Mouse (Mus musculus) spleen, postnatal 4 days (tissue): ENCODE measurements around the gene Trim63.
"Not testable (repeated sequence)": the region's sequence is repeated elsewhere in the genome, so short reads cannot be mapped to it uniquely, and the experiment has no call there.

Experiments
- DNase-seq, 2 experiments: peaks; one replicate each; pipeline ENCODE4 v3.0.0; 2022; ENCODE audit warnings: low spot score in 2 of 2

The Trim63 gene

DNA sequence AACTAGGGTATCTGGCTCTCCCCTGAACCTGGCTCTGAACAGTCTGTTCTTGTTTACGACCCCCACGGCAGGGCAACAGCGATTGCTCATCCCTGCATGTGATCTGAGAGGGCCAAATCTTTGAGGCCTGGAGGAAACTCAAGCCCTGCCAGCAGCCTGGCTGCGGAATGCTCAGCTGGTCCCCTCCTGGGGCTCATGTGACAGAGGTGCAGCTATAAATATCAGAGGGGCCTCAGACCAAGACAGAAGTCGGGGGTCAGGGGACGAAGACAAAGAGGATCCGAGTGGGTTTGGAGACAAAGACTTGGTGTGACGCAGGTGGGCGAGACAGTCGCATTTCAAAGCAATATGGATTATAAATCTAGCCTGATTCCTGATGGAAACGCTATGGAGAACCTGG lies at the start of gene Trim63:
Gene Trim63 (plus strand): TSS at position 245 of the 400 bp plus-strand sequence.
- no peak for DNase-seq

DNA sequence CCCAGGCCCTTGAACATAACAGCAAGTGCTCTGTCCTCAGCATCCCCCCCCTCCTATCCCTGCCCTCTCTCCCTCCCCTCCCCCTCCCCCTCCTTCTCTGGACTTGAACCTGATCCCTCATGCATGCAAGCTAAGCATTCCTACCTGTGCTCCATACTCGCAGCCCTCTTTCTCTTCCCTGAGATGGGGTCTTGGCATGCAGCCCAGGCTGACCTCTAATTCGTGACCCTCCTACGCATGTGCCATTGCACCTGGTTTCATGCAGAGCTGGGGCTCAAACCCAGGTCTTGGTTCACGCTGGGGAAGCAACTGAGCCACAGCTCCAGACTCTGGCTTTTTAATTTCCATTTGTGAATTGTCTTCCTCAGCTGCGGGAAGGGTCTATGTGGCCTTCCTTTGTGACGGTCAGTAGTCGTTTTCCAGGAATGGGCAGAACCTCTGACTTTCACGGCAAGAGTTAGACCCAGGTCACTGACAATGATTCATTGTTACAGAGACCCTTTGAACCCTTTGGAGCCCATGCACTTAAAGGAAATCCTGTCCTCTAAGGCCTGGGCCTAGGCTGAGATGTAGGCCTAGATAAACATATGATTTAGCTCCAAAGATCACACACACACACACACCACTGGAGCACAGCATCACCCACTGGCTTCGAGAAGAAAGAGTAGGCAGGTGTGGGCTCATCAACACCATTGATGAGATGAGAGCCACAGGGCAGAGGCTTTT lies 48.9 kb upstream of the Trim63 start:
- no peak for DNase-seq

DNA sequence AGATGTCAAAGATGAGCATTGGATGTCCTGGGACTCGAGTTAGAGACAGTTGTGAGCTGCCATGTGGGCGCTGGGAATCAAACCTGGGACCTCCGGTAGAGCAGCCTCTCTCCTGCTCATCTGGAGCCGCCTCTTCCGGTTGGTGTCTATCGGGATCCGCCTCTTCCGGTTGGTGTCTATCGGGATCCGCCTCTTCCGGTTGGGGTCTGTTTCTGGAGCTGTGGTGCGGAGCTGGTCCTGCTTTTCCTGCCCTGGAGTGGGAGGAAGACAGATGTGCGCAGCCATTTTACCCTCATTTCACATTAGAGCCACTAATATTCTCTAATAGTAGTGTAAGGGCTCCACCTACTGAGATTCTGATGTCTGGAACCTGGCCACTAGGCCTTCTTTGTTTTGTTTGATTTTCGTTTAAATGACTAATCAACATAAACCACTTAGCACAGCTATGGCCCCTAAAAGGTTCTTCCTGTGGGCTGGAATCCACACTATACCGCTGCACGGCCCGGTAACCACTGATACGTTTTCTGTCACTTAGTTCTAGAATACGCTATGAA lies 46.7 kb upstream of the Trim63 start:
- DNase-seq, result peak in 1 of 2 experiments; percentile 53

DNA sequence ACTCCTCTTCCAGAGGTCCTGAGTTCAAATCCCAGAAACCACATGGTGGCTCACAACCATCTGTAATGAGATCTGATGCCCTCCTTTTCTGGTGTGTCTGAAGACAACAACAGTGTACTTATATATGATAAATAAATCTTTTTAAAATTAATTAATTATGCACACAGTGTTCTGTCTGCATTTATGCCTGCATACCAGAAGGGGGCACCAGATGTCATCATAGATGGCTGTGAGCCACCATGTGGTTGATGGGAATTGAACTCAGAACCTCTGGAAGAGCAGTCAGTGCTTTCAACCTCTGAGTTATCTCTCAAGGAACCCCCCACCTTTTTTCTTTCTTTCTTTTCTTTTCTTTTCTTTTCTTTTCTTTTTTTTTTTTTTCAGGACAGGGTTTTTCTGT lies 45.3 kb upstream of the Trim63 start:
- not testable (repeated sequence) for DNase-seq

DNA sequence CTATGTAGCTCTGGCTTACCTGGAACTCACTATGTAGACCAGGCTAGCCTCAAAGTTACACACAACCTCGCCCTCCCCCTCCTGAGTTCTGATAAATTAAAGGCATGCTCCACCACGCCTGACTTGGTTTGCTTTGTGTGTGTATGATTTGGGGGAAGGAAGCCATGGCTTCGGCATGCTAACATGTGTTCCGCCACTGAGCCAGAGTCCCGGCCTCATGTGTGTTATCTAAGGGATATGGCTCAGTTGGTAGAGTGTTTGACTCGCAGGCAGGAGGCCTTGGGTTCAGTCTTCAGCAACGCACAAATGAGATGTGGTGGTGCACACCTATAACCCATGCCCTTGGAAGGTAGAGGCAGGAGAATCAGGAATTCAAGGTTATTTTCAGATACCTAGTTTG lies 42.9 kb upstream of the Trim63 start:
- peak in 1 of 2 experiments; percentile 54 for DNase-seq

DNA sequence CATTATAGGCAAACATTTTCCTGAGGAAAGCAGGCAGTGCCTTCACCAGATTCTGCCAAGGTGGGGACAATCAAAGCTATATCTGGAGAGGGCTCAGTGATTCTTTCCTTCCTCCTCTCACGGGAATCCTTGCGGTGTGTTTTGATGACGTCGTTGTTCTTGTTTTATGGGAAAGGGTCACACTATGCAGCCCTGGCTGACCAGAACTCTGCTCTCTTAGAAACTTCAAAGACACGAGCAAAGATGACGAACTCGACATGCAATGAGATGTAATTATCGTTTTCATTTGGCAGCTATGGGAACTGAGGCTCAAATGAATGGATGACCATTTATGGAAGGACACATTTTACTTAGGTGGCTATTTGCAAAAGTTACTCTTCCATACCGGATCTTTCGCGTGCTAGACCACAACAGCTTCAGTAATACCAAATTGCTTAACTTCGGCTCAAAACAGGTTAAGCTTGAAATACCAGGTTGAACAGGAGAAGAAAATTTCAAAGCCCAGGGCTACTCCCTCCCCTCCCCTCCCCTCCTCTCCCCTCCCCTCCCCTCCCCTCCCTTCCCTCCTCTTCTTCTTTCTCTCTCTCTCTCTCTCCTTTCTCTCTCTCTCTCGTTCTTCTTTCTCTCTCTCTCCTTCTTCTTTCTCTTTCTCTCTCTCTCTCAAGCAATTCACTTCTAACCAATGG lies 42.0 kb upstream of the Trim63 start:
- DNase-seq, result no peak

DNA sequence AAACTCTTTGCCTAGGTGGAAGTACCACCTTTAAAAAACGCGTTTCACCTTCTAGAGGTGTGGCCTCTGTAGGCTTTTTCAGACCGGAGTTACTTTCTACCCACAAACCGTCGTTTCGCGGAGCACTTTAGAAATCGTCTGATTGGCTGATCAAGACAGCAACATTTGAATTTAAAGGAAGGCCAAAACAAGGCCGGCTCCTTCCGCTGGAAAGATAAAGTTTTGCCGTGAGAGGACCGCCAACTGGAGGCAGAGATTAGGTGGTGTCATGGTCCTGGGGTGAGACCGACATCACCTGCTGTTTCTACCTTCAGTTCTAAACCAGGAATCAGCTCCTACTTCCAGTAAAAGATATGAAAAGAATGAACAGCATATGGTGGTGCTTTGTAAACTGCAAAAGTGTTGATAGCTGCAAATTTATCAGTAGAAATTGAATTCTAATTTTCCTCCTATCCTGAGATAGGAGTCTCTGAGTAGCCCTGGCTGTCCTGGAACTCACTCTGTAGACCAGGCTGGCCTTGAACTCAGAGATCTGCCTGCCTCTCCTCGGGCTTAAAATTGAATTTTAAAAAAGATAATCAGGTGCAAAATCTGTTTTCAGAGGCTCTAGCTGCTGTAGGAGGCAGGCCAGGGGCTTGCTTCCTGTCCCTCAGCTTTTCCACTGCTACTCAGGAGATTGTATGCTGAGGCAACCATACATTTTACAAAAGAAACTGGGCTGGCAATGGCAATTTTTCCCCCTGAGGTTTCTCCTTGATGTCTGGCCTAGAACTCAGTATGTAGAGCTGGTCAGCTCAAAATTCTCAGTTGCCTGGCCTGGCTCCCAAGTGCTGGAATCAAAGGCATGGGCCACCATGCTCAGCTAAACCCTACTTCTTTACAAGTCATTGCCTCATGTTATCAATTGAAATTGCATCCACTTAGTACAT lies 41.2 kb upstream of the Trim63 start:
- DNase-seq, result peak; percentile 70 to 78

DNA sequence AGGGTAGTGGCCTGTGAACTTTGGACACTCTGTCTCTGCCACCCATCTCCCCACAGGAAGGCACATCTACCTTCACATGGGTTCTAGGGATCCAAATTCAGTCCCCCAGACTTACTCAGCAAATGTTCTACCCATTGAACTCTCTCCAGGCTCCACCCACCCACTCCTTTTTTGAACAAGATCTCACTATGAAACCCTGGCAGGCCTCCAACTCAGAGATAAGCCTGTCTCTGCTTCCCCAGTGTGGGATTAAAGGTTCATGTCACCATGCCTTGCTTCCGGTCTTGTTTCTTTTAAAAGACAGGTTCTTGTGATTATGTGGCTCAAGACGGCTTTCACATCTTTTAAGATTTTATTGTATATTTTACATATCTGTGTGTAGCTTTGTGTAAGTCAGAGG lies 30.0 kb upstream of the Trim63 start:
- peak; percentile 71 to 76 for DNase-seq

DNA sequence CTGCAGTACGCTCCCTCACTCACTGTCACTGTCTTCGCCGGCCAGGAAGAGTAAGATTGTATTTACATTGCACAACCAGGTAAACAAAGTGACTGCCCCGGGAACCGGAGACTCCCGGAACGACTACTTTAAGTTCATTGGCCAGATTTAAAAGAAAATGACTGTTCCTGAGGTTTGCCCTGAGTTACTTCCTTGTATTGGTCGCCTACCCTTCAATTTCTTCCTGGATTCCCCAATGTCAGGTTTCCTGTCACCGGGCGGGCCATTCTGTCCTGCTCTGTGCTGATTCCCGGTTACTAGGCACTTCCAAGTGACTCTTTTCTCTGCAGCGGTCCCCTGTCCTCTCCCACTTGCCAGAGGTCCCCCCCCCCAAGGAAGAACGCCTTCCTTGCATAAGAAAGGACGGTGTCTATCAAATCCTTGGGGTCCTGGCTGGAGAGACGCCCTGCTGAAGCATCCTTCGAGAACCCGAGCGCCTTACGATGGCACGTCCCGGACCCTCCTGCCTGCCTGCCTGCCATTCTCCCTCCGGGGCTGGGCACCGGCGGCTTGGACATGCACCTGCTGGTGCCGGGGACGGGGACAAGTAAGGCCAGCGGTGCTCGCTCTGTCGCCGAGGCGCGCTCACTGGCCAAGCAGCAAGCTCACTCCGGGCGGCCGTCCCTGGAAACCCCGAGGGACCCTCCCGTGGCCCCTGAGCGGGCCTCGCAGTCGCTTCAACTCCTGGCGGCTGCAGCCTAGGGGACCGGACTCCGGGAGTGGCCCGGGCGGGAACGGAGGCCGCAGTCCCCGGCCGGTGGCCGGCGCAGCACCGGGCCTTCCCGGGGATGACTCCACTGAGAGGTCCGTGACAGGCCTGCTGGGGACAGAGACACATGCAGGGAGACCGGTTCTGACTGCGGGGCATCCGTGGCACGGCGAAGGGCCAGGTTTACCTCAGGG lies 28.4 kb upstream of the Trim63 start:
- DNase-seq, result no peak

DNA sequence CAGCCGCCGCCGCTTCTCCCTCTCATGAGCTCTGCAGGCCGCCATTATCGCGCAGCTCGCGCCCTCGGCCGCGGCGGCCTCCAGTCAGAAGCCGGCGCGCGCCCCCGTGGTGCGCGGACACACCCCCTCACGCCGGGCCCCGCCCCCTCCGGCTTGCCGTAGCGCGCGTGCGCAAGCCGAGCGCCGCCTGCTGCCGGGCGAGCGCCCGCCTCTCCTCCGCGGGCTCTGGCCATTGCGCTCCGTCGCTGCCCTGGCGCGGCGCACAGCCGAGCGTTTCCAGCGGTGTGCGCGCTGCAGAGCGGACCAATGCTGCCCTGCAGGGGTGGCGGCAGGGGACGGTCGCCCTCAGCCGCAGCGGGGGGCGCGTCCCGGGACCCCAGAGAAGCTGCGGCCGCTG lies 27.8 kb upstream of the Trim63 start:
- DNase-seq, result peak; percentile 98 to 100

DNA sequence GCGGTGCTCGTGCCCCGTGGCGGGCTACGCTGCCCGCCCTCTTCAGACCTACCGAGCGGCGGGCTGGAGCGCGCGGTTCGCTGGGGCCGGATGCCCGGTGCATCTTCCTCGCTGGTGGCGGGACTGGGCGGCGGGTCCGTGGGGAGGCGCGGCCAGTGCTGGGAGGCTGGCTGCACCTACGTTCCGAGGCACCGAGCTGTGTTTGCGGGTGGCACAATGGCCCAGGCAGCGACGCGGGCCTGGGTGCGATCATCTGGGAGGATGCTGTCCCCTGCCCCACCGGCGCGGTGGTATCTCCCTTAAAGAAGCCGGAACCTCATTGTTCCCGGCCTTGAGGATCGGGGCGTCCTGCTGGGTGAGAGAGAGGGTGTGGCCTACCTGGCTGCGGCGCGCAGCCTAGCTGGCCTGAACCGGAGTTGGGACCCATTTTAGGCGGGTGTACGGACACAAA lies 27.3 kb upstream of the Trim63 start, which contains the start of gene Pdik1l:
Gene Pdik1l (minus strand): TSS at position 321 of the 451 bp plus-strand sequence.
- DNase-seq, result peak; percentile 80 to 89

DNA sequence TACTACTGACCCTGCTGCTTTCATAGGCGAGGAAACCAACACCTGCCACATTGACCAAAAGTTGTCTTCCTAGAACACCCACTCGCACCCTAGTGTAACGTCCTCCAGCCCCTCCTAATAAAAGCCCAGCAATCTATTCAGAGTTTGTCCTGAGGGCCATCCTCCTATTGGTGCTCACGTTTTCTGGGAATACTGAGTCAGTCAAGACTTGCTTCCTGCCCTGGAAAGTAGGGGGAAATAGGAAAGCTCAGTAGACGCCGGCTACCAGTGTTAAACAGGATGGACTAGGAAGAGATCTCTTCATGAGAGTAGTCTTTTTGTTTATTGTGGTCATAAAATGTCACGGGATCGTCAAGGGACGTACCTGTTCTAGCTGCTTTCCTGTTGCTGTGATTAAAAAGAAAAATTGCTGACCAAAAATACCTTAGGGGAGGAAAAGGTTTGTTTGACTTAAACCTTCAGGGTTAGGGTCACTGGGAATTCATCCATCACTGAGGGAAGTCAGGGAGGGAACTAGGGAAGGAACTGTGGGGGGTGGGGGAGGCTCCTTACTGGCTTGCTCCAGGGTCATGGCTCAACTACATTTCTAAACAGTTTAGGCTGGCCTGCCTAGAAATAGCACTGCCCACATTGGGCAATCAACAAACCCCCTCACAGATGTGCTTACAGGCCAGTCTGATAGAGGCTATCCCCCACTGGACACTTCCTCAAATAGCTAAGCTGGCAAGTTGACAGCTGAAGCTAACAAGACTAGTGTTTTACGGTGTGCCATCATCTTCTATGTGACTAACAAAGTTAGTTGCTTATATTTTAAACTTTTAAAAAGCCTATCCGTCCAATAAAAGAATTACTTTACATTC lies 26.3 kb upstream of the Trim63 start:
- DNase-seq, result no peak

DNA sequence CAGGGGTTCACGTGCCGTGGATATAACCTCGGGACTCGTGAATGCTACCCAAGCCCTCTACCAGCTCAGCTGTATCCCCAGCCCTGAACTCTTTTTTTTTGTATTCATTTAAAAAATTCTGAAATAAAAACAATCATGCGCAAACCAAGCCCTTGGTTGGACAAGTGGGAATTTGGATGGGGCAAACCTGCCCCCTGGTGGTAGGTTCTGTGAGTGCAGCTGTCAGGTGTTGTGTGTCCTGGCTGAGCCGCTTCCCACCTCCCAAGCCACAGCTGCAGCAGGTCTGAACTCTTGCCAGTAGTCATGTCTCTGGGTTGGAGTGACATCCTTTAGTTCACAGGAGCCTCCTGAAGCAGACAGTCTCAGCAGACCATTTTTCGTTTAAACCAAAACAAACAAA lies 22.9 kb upstream of the Trim63 start:
- DNase-seq, result peak; percentile 77 to 93

DNA sequence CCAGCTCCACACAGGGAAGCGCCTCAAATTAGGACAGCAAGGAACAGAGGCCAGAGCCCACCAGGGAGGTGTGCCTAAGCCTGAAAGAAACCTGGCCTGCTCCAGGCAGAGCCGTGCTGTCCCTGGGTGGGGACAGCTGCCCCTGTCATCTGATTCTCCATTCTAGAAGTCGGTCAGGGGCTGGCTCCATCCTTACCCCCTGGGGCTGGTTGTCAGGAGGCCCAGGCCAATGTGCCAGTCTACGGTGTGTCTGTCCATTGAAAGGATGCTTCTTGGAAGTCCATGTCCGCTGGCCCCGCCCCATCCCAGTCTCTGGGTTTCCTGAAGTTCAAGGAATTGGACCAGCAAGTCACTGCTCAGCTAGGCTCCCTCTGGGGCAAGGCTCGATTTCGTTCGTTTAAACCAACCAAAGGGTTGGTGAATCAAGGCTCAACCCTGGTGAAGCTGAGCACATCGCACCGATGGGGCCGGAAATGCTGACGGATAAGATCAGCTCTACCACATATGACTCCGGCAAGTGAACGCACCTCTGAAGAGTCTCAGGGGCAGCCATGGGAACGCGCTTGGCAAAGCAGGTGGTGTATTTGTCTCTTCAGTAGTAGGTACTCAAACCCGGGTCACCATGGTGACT lies 21.7 kb upstream of the Trim63 start:
- no peak for DNase-seq

DNA sequence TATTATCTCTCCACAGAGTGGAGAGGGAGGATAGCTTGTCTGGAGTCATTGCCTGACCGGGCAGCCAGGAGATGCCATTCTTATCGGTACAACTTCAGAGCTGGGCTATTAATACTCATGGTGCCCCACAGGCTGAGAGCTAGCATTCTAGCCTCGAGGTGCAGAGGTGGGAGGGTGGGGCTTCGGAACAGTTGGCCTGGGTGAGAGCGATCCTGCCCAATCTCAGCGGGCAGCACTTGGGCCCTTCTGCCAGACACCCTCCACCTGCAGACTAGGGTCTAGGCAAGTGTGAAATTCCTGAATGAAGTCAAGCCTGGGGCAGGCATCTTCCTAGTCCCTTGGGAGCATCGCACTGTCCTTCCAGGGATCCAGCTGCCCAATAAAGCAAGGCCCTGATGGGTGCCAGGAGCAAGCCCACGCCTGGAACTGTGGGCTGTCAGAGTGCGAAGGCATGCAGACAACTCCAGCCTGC lies 21.2 kb upstream of the Trim63 start:
- no peak for DNase-seq

DNA sequence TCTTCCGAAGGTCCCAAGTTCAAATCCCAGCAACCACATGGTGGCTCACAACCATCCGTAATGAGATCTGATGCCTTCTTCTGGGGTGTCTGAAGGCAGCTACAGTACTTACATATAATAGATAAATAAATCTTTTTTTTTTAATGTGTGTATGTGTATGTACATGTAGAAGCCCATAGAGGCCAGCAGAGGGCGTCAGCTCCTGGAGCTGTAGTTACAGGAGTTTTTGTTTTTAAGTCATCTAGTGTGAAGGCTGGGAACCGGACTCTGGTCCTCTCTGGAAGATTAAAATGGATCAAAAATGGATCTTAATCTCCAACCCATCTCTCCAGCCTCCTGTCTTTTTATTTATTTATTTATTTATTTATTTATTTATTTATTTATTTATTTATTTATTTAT lies 18.8 kb upstream of the Trim63 start:
- not testable (repeated sequence) for DNase-seq

DNA sequence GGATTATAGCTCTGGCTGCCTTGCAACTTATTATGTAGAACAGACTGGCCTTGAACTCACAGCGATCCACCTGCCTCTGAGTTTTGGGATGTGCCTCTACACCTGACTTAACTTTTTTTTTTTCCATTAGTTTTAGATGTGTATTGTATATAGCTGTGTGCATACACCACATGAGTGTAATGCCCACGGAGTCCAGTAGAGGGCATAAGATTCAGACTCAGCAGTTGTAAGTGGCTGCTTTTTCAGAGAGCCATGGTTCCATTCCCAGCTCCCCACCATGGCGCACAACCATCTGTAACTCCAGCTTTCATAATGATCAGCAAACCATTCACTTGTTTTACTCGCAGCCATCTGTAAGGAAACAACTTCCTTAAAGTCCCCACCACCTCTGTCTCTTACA lies 18.4 kb upstream of the Trim63 start:
- no peak for DNase-seq

DNA sequence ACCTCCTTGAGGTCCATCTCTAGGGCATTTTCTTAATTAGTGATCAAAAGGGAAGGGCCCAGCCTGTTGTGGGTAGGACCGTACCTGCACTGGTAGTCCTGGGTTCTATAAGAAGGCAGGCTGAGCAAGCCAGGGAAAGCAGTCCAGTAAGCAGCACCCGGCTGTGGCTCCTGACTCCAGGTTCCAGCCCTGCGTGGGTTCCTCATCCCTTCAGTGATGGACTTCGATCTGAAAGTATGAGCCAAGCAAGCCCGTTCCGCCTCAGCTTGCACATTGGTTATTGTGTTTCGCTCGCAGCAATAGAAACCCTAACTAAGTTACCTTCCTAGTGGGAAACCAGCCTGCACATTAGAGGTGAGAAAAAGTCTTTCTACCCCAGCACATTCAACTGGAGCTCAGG lies 17.6 kb upstream of the Trim63 start:
- DNase-seq, result no peak
